Mouse (Mus musculus): ENCODE data around the gene Havcr1. TPM values are rescaled to one million over a fixed set of nuclear protein-coding genes. Genes with fewer than 3 reads are reported as not detected.
"Not testable (repeated sequence)": the region's sequence is repeated elsewhere in the genome, so short reads cannot be mapped to it uniquely, and the experiment has no call there.

Havcr1 gene
- polyA plus RNA-seq (2014; fragmentation: Nextera tagmentation; extraction: Ambion mirVana) = 0.36 and 0.71 TPM in 2 replicates

- DNase-seq (ENCODE audit: low spot score); ATAC-seq (ENCODE audit: low read depth); H3K4me3 ChIP-seq (ENCODE audit: low read depth, low read length); H3K9me3 ChIP-seq (ENCODE audit: control insufficient read depth, low read length); H3K27me3 ChIP-seq (replicated peaks; ENCODE audit: control insufficient read depth, insufficient read depth, low read length); H3K4me1 ChIP-seq (ENCODE audit: control insufficient read depth, insufficient read depth, low read length); H3K27ac ChIP-seq (replicated peaks; ENCODE audit: low read depth, low read length); H3K9ac ChIP-seq (ENCODE audit: low read depth, low read length); H3K36me3 ChIP-seq (ENCODE audit: control insufficient read depth, insufficient read depth, low read length); H3K4me2 ChIP-seq (ENCODE audit: low read depth, low read length): not testable (repeated sequence)
- WGBS = 94% methylated on average over 1 of the region's 1 CpGs
Observed at GRCm38 (mm10) chr11:46735076-46735475, at the start of gene Havcr1. TSS of gene Havcr1 (plus strand) at chr11:46735080.

DNA sequence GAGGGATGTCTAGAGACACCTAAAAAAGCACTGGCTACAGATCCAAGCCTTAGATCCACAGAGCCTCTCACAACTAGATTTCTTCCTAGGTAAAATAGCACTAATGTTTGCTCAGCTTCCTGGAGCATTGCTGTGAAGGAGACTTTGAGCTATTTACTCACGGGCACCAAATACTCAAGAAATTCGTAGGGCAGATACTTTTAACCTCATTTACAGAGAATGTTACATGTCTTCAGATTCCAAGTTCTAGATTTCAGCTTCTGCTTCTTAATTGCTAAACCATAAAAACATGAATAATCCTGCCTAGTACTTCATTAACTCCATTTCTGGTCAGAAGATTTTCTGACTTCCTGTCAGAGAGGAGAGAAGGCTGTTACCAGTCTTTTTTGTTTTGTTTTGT is 44.7 kb upstream of the Havcr1 start:
- WGBS = 83% methylated on average over 2 of the region's 2 CpGs

DNA sequence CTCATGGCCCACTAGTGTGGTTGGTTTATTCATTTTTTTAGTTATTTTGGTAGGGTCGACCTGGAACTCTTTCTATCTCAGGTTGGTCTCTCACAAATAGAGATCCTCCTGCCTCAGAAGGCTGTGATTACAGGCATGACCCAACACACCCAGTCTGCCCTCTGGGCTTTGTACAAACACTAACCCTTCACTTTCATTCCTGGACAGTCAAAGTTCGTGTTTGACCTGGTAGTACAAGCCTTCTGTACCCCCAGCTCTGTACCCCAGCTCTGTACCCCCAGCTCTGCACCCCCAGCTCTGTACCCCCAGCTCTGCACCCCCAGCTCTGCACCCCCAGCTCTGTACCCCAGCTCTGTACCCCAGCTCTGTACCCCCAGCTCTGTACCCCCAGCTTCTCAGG is 39.0 kb upstream of the Havcr1 start:
- not testable (repeated sequence) for ATAC-seq (ENCODE audit: low read depth); DNase-seq (ENCODE audit: low spot score); H3K27me3 ChIP-seq (replicated peaks; ENCODE audit: control insufficient read depth, insufficient read depth, low read length); H3K4me3 ChIP-seq (ENCODE audit: low read depth, low read length); H3K36me3 ChIP-seq (ENCODE audit: control insufficient read depth, insufficient read depth, low read length); H3K9ac ChIP-seq (ENCODE audit: low read depth, low read length); H3K4me1 ChIP-seq (ENCODE audit: control insufficient read depth, insufficient read depth, low read length); H3K9me3 ChIP-seq (ENCODE audit: control insufficient read depth, low read length); H3K4me2 ChIP-seq (ENCODE audit: low read depth, low read length); H3K27ac ChIP-seq (replicated peaks; ENCODE audit: low read depth, low read length)
- WGBS = 69% methylated on average over 2 of the region's 2 CpGs

More for the DNA sequence above, 44.7 kb upstream of the Havcr1 start:
- Histone ChIP-seq H3K9ac (ENCODE audit: low read depth, low read length) (no peak overlapping the region), H3K4me1 (ENCODE audit: control insufficient read depth, insufficient read depth, low read length) (no peaks in the 10 kb centered on the region), H3K4me2 (ENCODE audit: low read depth, low read length) (no peak overlapping the region), H3K27ac (replicated peaks; ENCODE audit: low read depth, low read length) (no peak overlapping the region), H3K36me3 (ENCODE audit: control insufficient read depth, insufficient read depth, low read length) (no peaks in the 10 kb centered on the region), H3K27me3 (replicated peaks; ENCODE audit: control insufficient read depth, insufficient read depth, low read length) (no peaks in the 10 kb centered on the region), H3K9me3 (ENCODE audit: control insufficient read depth, low read length) (no peaks in the 10 kb centered on the region), H3K4me3 (ENCODE audit: low read depth, low read length) (no peak overlapping the region)
- ATAC-seq (ENCODE audit: low read depth) = no peak
- no peak for DNase-seq (ENCODE audit: low spot score)

- Histone ChIP-seq H3K9ac (ENCODE audit: low read depth, low read length) (no peak overlapping the region), H3K27me3 (replicated peaks; ENCODE audit: control insufficient read depth, insufficient read depth, low read length) (no peaks in the 10 kb centered on the region), H3K4me2 (ENCODE audit: low read depth, low read length) (no peak overlapping the region), H3K27ac (replicated peaks; ENCODE audit: low read depth, low read length) (no peak overlapping the region), H3K36me3 (ENCODE audit: control insufficient read depth, insufficient read depth, low read length) (no peaks in the 10 kb centered on the region), H3K4me3 (ENCODE audit: low read depth, low read length) (no peak overlapping the region), H3K9me3 (ENCODE audit: control insufficient read depth, low read length) (no peaks in the 10 kb centered on the region), H3K4me1 (ENCODE audit: control insufficient read depth, insufficient read depth, low read length) (no peaks in the 10 kb centered on the region)
- no peak for ATAC-seq (ENCODE audit: low read depth)
- no peak for DNase-seq (ENCODE audit: low spot score)
- 73% methylated on average over 5 of the region's 5 CpGs for WGBS
Observed at GRCm38 (mm10) chr11:46697433-46698277, 37.2 kb upstream of the Havcr1 start.

DNA sequence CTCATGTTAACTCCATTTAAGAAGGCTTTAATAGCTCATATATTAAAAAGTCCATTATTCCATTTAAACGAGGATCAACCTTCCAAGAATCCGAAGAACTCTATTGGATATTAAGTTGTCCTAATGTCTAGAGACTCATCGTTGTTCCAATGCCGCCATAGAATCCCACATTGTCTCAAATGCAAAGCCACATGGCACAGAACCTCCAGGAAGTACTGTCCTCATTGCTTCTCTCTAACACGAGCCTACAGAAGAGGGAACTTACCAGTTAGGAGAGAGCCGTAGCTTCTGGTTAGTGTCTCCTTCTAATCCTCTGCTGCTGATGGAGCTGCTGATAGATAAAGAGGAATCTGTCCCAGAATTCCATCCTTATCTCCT is 36.6 kb upstream of the Havcr1 start:
- no peaks in the 10 kb centered on the region for H3K4me1 ChIP-seq (ENCODE audit: control insufficient read depth, insufficient read depth, low read length)
- H3K27me3 ChIP-seq (replicated peaks; ENCODE audit: control insufficient read depth, insufficient read depth, low read length) = no peaks in the 10 kb centered on the region
- no peak for ATAC-seq (ENCODE audit: low read depth)
- no peak overlapping the region for H3K4me3 ChIP-seq (ENCODE audit: low read depth, low read length)
- no peak overlapping the region for H3K4me2 ChIP-seq (ENCODE audit: low read depth, low read length)
- no peak for DNase-seq (ENCODE audit: low spot score)
- H3K27ac ChIP-seq (replicated peaks; ENCODE audit: low read depth, low read length) = no peak overlapping the region
- 78% methylated on average over 6 of the region's 6 CpGs for WGBS
- H3K9me3 ChIP-seq (ENCODE audit: control insufficient read depth, low read length) = no peaks in the 10 kb centered on the region
- H3K36me3 ChIP-seq (ENCODE audit: control insufficient read depth, insufficient read depth, low read length) = no peaks in the 10 kb centered on the region
- H3K9ac ChIP-seq (ENCODE audit: low read depth, low read length) = no peak overlapping the region

DNA sequence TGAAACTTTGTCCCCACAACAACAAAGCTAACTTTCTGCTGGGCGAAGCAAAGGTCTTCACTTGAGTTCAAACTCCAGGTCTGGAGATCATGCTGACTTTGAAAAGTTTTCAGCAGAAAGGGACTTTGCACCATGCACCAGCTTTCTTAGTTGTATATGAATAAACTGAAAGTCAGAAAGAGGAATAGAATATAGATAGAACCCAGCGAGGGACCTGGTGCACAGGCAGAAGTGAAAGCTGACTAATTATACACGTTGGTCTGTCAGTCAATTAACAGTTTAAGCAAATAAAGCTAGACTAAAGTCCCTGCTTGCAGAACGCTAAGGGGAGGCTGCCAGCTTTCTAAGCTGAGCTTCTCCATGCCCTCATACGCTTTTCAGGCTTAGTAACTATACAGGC is 36.0 kb upstream of the Havcr1 start:
- Histone ChIP-seq H3K4me1 (ENCODE audit: control insufficient read depth, insufficient read depth, low read length) (no peaks in the 10 kb centered on the region), H3K4me2 (ENCODE audit: low read depth, low read length) (no peak overlapping the region), H3K9me3 (ENCODE audit: control insufficient read depth, low read length) (no peaks in the 10 kb centered on the region), H3K36me3 (ENCODE audit: control insufficient read depth, insufficient read depth, low read length) (no peaks in the 10 kb centered on the region), H3K27ac (replicated peaks; ENCODE audit: low read depth, low read length) (no peak overlapping the region), H3K9ac (ENCODE audit: low read depth, low read length) (no peak overlapping the region), H3K27me3 (replicated peaks; ENCODE audit: control insufficient read depth, insufficient read depth, low read length) (no peaks in the 10 kb centered on the region), H3K4me3 (ENCODE audit: low read depth, low read length) (no peak overlapping the region)
- no peak for DNase-seq (ENCODE audit: low spot score)
- ATAC-seq (ENCODE audit: low read depth) = no peak
- 78% methylated on average over 5 of the region's 5 CpGs for WGBS

DNA sequence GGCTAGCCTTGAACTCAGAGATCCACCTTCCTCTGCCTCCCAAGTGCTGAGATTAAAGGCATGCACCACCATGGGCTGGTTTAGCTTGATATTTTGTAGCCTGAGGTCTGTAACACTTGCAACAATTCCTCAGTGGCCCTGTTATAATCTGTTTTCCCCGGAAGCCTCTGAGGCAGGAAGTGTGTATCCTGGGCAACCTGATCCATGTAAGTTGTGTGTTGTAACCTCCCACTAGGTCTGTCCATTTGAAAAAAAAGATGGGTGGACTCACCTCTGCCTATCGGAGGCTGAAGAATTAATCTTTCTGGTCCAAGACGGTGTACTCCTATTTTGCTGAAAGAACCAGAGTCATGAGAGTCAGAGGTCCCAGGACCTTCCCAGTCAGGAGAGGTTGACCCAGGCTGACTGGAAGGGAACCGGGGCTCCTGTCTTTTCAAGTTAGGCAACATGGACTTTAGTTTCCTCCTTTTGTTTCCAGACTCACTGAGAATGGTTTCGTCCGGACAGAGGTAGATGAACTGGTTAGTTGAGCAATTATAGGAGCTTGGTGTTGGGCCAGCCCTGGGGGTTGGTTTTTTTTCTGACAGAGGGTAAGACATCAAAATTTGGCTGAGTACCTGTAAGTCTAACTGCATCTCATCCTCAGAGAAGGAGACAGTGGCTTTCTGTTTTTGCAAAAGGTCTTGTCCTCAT is 28.1 kb upstream of the Havcr1 start, which contains the start of gene Timd2:
Gene Timd2, minus strand, starts transcription at position 398 of the 693 bp plus-strand sequence.
- H3K27me3 ChIP-seq (replicated peaks; ENCODE audit: control insufficient read depth, insufficient read depth, low read length) = no peaks in the 10 kb centered on the region
- no peaks in the 10 kb centered on the region for H3K4me1 ChIP-seq (ENCODE audit: control insufficient read depth, insufficient read depth, low read length)
- DNase-seq (ENCODE audit: low spot score) (no peak), ATAC-seq (ENCODE audit: low read depth) (no peak)
- no peaks in the 10 kb centered on the region for H3K9me3 ChIP-seq (ENCODE audit: control insufficient read depth, low read length)
- no peak within 1 kb of the TSS for H3K27ac ChIP-seq (replicated peaks; ENCODE audit: low read depth, low read length)
- H3K36me3 ChIP-seq (ENCODE audit: control insufficient read depth, insufficient read depth, low read length) = no peaks in the 10 kb centered on the region
- H3K9ac ChIP-seq (ENCODE audit: low read depth, low read length) = no peak within 1 kb of the TSS
- WGBS = 59% methylated on average over 6 of the region's 6 CpGs
- no peak within 1 kb of the TSS for H3K4me2 ChIP-seq (ENCODE audit: low read depth, low read length)
- no peak within 1 kb of the TSS for H3K4me3 ChIP-seq (ENCODE audit: low read depth, low read length)

DNA sequence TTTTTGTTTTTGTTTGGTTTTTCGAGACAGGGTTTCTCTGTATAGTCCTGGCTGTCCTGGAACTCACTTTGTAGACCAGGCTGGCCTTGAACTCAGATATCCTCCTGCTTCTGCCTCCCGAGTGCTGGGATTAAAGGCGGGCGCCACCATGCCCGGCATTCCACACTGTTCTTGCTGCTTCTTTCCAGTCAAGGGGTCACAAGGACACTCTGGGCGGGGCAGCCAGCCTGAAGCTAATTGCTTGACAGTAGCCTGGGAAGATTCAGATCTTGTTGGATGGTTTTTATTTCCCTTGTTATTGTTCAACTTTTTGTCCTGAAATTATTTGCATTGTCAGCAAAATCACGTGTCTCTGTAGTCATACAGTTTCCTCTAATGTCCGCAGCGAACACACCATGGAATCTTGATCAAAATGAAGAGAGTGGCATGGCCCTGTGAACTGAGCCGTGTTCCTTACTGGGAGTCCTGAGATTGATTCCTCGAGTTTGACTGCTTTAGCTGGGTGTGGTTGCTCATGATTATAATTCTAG is 3.3 kb upstream of the Havcr1 start:
- 74% methylated on average over 11 of the region's 11 CpGs for WGBS
- Histone ChIP-seq H3K4me1 (ENCODE audit: control insufficient read depth, insufficient read depth, low read length) (no peaks in the 10 kb centered on the region), H3K4me3 (ENCODE audit: low read depth, low read length) (no peak overlapping the region)

More for the DNA sequence above, 3.3 kb upstream of the Havcr1 start:
- DNase-seq (ENCODE audit: low spot score) (no peak), ATAC-seq (ENCODE audit: low read depth) (no peak)
- no peaks in the 10 kb centered on the region for H3K27me3 ChIP-seq (replicated peaks; ENCODE audit: control insufficient read depth, insufficient read depth, low read length)
- no peak overlapping the region for H3K9ac ChIP-seq (ENCODE audit: low read depth, low read length)
- no peaks in the 10 kb centered on the region for H3K9me3 ChIP-seq (ENCODE audit: control insufficient read depth, low read length)
- H3K27ac ChIP-seq (replicated peaks; ENCODE audit: low read depth, low read length) = no peak overlapping the region
- no peaks in the 10 kb centered on the region for H3K36me3 ChIP-seq (ENCODE audit: control insufficient read depth, insufficient read depth, low read length)
- H3K4me2 ChIP-seq (ENCODE audit: low read depth, low read length) = no peak overlapping the region

All from embryonic facial prominence, embryonic 14.5 days (tissue).